Mouse (Mus musculus): ENCODE data around the gene Gm45713. TPM values are rescaled to one million over a fixed set of nuclear protein-coding genes. Genes with fewer than 3 reads are reported as not detected.

Gm45713 gene
- total RNA-seq, 2 experiments from 2014 or later: not detected

- no peak for DNase-seq (ENCODE audit: low spot score in 2 of 2)
- intact Hi-C loops (cut with DNase I): no loop called here
Measured at GRCm38 (mm10) chr7:45148534-45149098, 12.6 kb upstream of the Gm45713 start.

GRCm38 (mm10) chr7:45147899-45148298 is 11.9 kb upstream of the Gm45713 start:
- DNase-seq (ENCODE audit: low spot score in 2 of 2): no peak
- intact Hi-C loops (cut with DNase I): no loop called here

- intact Hi-C loops (cut with DNase I): no loop called here
- DNase-seq (ENCODE audit: low spot score in 2 of 2): no peak
Measured at GRCm38 (mm10) chr7:45147267-45147666, 11.2 kb upstream of the Gm45713 start.

GRCm38 (mm10) chr7:45145460-45145859 is 9.4 kb upstream of the Gm45713 start:
- no peak for DNase-seq (ENCODE audit: low spot score in 2 of 2)
- intact Hi-C loops (cut with DNase I): no loop called here

GRCm38 (mm10) chr7:45144368-45145174 is 8.5 kb upstream of the Gm45713 start:
- intact Hi-C loops (cut with DNase I): no loop called here
- DNase-seq (ENCODE audit: low spot score in 2 of 2): no peak

GRCm38 (mm10) chr7:45141914-45142313 is 5.9 kb upstream of the Gm45713 start:
- intact Hi-C loops (cut with DNase I): no loop called here
- no peak for DNase-seq (ENCODE audit: low spot score in 2 of 2)

- intact Hi-C loops (cut with DNase I): no loop called here
- no peak for DNase-seq (ENCODE audit: low spot score in 2 of 2)
Measured at GRCm38 (mm10) chr7:45141319-45141718, 5.3 kb upstream of the Gm45713 start.

GRCm38 (mm10) chr7:45139904-45140723 is 4.1 kb upstream of the Gm45713 start:
- DNase-seq (ENCODE audit: low spot score in 2 of 2): no peak
- intact Hi-C loops (cut with DNase I): no loop called here

- no peak for DNase-seq (ENCODE audit: low spot score in 2 of 2)
- intact Hi-C loops (cut with DNase I): no loop called here
Measured at GRCm38 (mm10) chr7:45138403-45138802, 2.4 kb upstream of the Gm45713 start.

- intact Hi-C loops (cut with DNase I): no loop called here
- no peak for DNase-seq (ENCODE audit: low spot score in 2 of 2)
Measured at GRCm38 (mm10) chr7:45137171-45138006, 1.4 kb upstream of the Gm45713 start.

GRCm38 (mm10) chr7:45135370-45135769 is 661 bp downstream of the Gm45713 start:
- no peak for DNase-seq (ENCODE audit: low spot score in 2 of 2)
- intact Hi-C loops (cut with DNase I): no loop called here

- intact Hi-C loops (cut with DNase I): no loop called here
- no peak for DNase-seq (ENCODE audit: low spot score in 2 of 2)
Measured at GRCm38 (mm10) chr7:45134544-45135026, 1.4 kb downstream of the Gm45713 start.

GRCm38 (mm10) chr7:45133446-45134159 is 2.4 kb downstream of the Gm45713 start:
- no peak for DNase-seq (ENCODE audit: low spot score in 2 of 2)
- intact Hi-C loops (cut with DNase I): no loop called here

- no peak for DNase-seq (ENCODE audit: low spot score in 2 of 2)
- intact Hi-C loops (cut with DNase I): no loop called here
Measured at GRCm38 (mm10) chr7:45131850-45132249, 4.2 kb downstream of the Gm45713 start.

GRCm38 (mm10) chr7:45129776-45130512 is 6.1 kb downstream of the Gm45713 start:
- DNase-seq (ENCODE audit: low spot score in 2 of 2): no peak
- intact Hi-C loops (cut with DNase I): loop anchor here (2.0 kb wide), 1 partner anchor 49 kb away; no protein-coding TSS in a partner anchor

- no peak for DNase-seq (ENCODE audit: low spot score in 2 of 2)
- intact Hi-C loops (cut with DNase I): loop anchor here (2.0 kb wide), 1 partner anchor 49 kb away; no protein-coding TSS in a partner anchor
Measured at GRCm38 (mm10) chr7:45129318-45129717, 6.7 kb downstream of the Gm45713 start.

GRCm38 (mm10) chr7:45128624-45129246 is 7.3 kb downstream of the Gm45713 start, which contains the start of gene Rpl13a:
Rpl13a (minus strand) TSS chr7:45128761.
- intact Hi-C loops (cut with DNase I): loop anchor here (2.0 kb wide), 1 partner anchor 48 kb away; no protein-coding TSS in a partner anchor

More at GRCm38 (mm10) chr7:45128624-45129246, 7.3 kb downstream of the Gm45713 start, which contains the start of gene Rpl13a:
- peak; percentile 99 to 100 for DNase-seq (ENCODE audit: low spot score in 2 of 2)
